Mouse (Mus musculus): ENCODE data around the gene Gpr142. TPM values are rescaled to one million over a fixed set of nuclear protein-coding genes. Genes with fewer than 3 reads are reported as not detected.

The Gpr142 gene
- polyA plus RNA-seq, 1 experiment from 2014 or later, result 0.13 TPM

DNA sequence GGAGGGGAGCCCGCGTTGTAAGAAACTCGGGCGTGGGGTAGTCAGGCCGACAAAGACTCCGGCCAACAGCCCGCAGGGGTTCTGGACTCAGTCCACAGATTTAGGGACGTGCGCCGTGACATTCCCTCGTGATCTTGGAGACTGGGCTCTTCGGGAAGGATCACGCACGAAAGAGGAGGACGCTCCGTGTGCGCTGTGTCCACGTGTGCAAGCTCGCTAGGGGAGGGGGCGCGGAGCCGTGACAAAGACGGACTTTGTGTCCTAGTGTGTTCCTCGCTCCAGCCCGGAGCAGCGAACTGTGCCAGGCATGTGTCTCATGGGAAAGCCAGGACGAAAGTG is 52.5 kb downstream of the Gpr142 start:
- no peak for DNase-seq (ENCODE audit: low spot score)
- Histone ChIP-seq H3K4me1 (ENCODE audit: control insufficient read depth, insufficient read depth, low read length) (peaks cover 21% of the 10 kb centered on the region), H3K4me3 (ENCODE audit: low read depth, low read length) (peak overlapping the region; percentile 90), H3K27ac (replicated peaks; ENCODE audit: low read depth, low read length) (peak overlapping the region; percentile 90; the same call in 1 of the 2 replicates), H3K27me3 (ENCODE audit: control insufficient read depth, insufficient read depth, low read length) (no peaks in the 10 kb centered on the region), H3K4me2 (ENCODE audit: low read depth, severe bottlenecking) (peak overlapping the region; percentile 99), H3K9me3 (ENCODE audit: control insufficient read depth, low read length) (no peaks in the 10 kb centered on the region), H3K9ac (ENCODE audit: low read length) (peak overlapping the region; percentile 90), H3K36me3 (ENCODE audit: control insufficient read depth, insufficient read depth, low read length) (no peaks in the 10 kb centered on the region)
- peak; percentile 8; the same call in 1 of the 2 replicates for ATAC-seq (ENCODE audit: insufficient number of reproducible peaks, low FRiP score, low TSS enrichment, low read depth)
- 0% methylated on average over 27 of the region's 27 CpGs for WGBS

DNA sequence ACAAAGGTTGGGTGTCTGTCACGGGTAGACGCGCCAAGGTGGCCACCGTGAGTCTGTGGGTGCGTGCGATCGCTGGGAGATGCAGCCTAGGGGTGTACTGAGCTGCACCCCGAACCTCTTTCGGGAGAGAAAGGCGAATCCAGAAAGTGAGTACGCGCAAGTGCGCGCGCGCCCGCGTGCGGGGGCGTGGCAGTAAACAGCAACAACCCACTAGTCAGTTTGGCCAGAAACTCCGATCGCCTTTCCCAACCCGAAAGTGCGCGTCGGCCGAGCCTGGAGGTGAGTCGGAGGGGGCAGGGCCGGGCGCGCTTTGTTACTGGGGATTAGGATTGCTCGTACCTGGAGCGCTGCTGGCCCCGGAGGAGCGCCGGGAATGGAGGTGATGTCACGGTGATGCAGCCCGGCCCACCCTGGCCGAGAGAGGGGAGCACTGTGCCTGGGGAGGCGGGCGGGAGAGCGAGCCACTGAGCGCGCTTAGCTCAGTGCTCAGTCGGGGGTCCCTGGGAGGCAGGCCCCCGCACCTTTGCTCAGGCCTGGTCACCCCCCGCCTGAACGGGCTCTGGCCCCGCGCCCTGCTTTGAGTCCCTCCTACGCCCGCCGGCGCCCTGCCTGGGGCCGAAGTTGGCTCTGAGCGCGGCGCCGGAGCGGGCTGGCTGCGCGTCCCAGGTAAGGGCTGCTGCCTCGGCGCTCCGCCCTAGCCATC is 53.0 kb downstream of the Gpr142 start:
- Histone ChIP-seq H3K4me3 (ENCODE audit: low read depth, low read length) (peak overlapping the region; percentile 90), H3K4me1 (ENCODE audit: control insufficient read depth, insufficient read depth, low read length) (peaks cover 21% of the 10 kb centered on the region), H3K27ac (replicated peaks; ENCODE audit: low read depth, low read length) (peak overlapping the region; percentile 90), H3K27me3 (ENCODE audit: control insufficient read depth, insufficient read depth, low read length) (no peaks in the 10 kb centered on the region), H3K4me2 (ENCODE audit: low read depth, severe bottlenecking) (peak overlapping the region; percentile 99), H3K9ac (ENCODE audit: low read length) (peak overlapping the region; percentile 90), H3K36me3 (ENCODE audit: control insufficient read depth, insufficient read depth, low read length) (no peaks in the 10 kb centered on the region), H3K9me3 (ENCODE audit: control insufficient read depth, low read length) (no peaks in the 10 kb centered on the region)
- under 1% methylated on average over 65 of the region's 65 CpGs for WGBS
- peak; percentile 88 for DNase-seq (ENCODE audit: low spot score)
- peak; percentile 54; the same call in 1 of the 2 replicates for ATAC-seq (ENCODE audit: insufficient number of reproducible peaks, low FRiP score, low TSS enrichment, low read depth)

DNA sequence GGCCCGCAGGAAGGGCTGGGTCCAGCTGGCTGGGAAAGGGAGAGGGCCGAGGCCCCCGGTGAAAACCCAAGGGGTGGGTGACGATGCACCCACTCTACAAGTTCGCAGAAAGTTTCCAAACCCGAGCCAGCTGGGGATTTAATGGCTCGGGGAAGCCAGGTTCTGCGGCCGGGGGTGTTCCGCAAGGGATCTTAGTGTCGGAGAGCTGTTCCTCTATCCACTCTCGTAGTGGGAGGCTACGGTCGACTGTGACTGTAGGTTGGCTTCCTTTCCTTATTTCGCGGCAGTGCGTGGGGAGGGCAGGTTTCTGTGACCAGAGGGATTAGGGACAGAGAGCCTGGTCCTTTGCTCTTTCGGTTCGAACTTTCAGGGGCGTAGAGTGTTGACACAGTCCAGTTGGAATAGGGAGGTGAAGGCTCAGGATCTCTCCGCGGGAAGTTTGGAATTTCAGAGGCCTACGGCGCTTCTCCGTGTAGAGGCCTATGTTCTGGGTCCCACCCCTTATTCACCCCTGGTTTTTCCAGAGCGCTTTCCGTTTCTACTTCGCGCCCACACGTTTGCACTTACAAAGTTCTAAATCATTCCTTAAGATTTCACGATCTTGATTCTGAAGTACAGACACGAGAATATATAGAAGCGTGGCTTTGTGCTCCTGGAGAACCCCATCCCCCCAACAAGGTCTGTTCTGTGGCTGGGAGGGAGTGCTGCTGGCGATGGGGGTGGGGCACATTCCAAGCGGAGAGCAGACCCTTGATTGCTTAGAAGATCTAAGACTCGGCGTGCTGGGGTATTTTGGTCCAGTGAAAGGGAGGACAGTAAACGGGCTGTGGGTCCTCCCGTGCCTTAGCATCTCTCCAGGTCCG is 53.8 kb downstream of the Gpr142 start:
- Histone ChIP-seq H3K9ac (ENCODE audit: low read length) (peak overlapping the region; percentile 90), H3K4me2 (ENCODE audit: low read depth, severe bottlenecking) (peak overlapping the region; percentile 99), H3K9me3 (ENCODE audit: control insufficient read depth, low read length) (no peaks in the 10 kb centered on the region), H3K4me1 (ENCODE audit: control insufficient read depth, insufficient read depth, low read length) (peaks cover 21% of the 10 kb centered on the region), H3K27me3 (ENCODE audit: control insufficient read depth, insufficient read depth, low read length) (no peaks in the 10 kb centered on the region), H3K4me3 (ENCODE audit: low read depth, low read length) (peak overlapping the region; percentile 90), H3K27ac (replicated peaks; ENCODE audit: low read depth, low read length) (peak overlapping the region; percentile 90), H3K36me3 (ENCODE audit: control insufficient read depth, insufficient read depth, low read length) (no peaks in the 10 kb centered on the region)
- ATAC-seq (ENCODE audit: insufficient number of reproducible peaks, low FRiP score, low TSS enrichment, low read depth), result no peak
- under 1% methylated on average over 40 of the region's 40 CpGs for WGBS
- peak; percentile 80 for DNase-seq (ENCODE audit: low spot score)

DNA sequence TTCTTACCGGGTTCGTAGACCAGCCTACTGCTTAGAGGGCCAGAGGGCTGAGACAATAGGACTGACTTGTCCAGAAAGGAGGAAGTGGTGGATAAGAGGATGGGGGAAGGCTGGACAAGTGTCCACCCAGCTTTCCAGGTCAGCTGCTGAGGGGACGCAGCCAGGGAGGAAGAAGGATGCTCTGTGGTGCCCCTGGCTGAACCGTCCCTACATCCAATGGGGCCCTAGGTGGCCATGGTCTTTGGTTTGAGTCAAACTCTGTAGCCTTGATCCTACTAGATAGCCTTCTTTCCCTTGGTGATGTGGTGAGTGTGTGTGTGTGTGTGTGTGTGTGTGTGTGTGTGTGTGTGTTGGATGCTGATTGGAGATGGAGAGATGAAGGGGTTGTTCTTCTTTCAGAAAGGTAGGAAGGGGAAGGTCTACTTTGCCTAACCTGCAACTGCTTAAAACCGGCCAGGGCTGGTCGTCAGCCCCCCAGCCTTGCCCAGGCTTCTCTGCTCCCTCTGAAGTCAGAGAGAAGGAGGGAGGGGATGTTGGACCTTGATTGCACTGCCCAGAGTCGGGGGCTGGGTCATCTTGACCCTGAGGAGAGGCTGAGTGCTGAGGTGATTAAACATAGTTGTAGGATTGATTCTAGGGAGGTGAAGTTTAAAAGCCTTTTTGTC is 54.6 kb downstream of the Gpr142 start:
- no peaks in the 10 kb centered on the region for H3K36me3 ChIP-seq (ENCODE audit: control insufficient read depth, insufficient read depth, low read length)
- no peak overlapping the region; the same call in 1 of the 2 replicates for H3K27ac ChIP-seq (replicated peaks; ENCODE audit: low read depth, low read length)
- peak overlapping the region; percentile 99 for H3K4me2 ChIP-seq (ENCODE audit: low read depth, severe bottlenecking)
- DNase-seq (ENCODE audit: low spot score) (no peak), ATAC-seq (ENCODE audit: insufficient number of reproducible peaks, low FRiP score, low TSS enrichment, low read depth) (no peak)
- no peaks in the 10 kb centered on the region for H3K27me3 ChIP-seq (ENCODE audit: control insufficient read depth, insufficient read depth, low read length)
- WGBS, result 9% methylated on average over 7 of the region's 7 CpGs
- H3K4me3 ChIP-seq (ENCODE audit: low read depth, low read length), result peak overlapping the region; percentile 90
- H3K9ac ChIP-seq (ENCODE audit: low read length), result peak overlapping the region; percentile 90
- H3K4me1 ChIP-seq (ENCODE audit: control insufficient read depth, insufficient read depth, low read length), result peaks cover 21% of the 10 kb centered on the region
- H3K9me3 ChIP-seq (ENCODE audit: control insufficient read depth, low read length), result no peaks in the 10 kb centered on the region

DNA sequence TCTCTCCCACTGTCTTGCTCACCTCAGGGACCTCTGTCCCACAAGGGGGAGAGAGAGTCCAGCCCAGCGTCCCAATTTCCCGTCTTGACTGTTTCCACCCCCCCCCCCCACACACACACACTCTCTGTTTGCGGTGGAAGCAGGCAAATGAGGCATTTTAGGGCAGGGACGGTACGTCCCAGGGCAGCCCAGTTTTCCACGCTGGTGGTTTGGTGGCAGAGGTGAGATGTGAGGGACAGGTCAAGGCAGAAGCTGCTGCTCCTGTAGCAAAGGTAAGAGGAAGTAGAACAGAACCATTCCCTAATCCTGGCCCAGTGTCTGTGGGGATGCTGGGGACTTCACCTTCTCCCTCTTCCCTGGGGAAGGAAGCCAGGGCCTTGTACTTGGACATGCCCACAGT is 55.9 kb downstream of the Gpr142 start:
- Histone ChIP-seq H3K27ac (replicated peaks; ENCODE audit: low read depth, low read length) (no peak overlapping the region), H3K9me3 (ENCODE audit: control insufficient read depth, low read length) (no peaks in the 10 kb centered on the region), H3K4me3 (ENCODE audit: low read depth, low read length) (no peak overlapping the region), H3K4me1 (ENCODE audit: control insufficient read depth, insufficient read depth, low read length) (peaks cover 19% of the 10 kb centered on the region), H3K36me3 (ENCODE audit: control insufficient read depth, insufficient read depth, low read length) (no peaks in the 10 kb centered on the region), H3K27me3 (ENCODE audit: control insufficient read depth, insufficient read depth, low read length) (no peaks in the 10 kb centered on the region), H3K4me2 (ENCODE audit: low read depth, severe bottlenecking) (no peak overlapping the region), H3K9ac (ENCODE audit: low read length) (no peak overlapping the region)
- ATAC-seq (ENCODE audit: insufficient number of reproducible peaks, low FRiP score, low TSS enrichment, low read depth) (no peak), DNase-seq (ENCODE audit: low spot score) (no peak)
- WGBS, result 75% methylated on average over 6 of the region's 6 CpGs

DNA sequence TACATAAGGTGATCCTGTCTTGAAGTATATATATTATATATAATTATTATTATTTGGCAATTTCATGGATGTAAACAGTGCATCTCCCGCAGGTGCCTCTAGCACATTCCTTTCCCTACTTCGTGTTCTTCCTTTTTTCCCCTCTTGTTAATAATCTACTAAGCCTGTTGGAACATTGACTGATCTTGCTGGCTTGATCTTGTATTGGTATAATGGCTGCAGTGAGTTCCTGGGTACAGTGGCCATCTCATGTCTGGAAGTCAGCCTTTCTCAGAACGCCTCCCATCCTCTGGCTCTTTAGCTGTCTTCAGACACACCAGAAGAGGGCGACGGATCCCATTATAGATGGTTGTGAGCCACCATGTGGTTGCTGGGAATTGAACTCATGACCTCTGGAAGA is 57.4 kb downstream of the Gpr142 start:
- no peak for DNase-seq (ENCODE audit: low spot score)
- Histone ChIP-seq H3K4me1 (ENCODE audit: control insufficient read depth, insufficient read depth, low read length) (peaks cover 9% of the 10 kb centered on the region), H3K4me3 (ENCODE audit: low read depth, low read length) (no peak overlapping the region), H3K9ac (ENCODE audit: low read length) (no peak overlapping the region), H3K27me3 (ENCODE audit: control insufficient read depth, insufficient read depth, low read length) (no peaks in the 10 kb centered on the region), H3K27ac (replicated peaks; ENCODE audit: low read depth, low read length) (no peak overlapping the region), H3K4me2 (ENCODE audit: low read depth, severe bottlenecking) (no peak overlapping the region), H3K36me3 (ENCODE audit: control insufficient read depth, insufficient read depth, low read length) (no peaks in the 10 kb centered on the region), H3K9me3 (ENCODE audit: control insufficient read depth, low read length) (no peaks in the 10 kb centered on the region)
- WGBS, result 94% methylated on average over 5 of the region's 5 CpGs
- ATAC-seq (ENCODE audit: insufficient number of reproducible peaks, low FRiP score, low TSS enrichment, low read depth), result no peak

Other genes with a start within 250 kb of the Gpr142 start
- 1,033 and 1,082 TPM in 2 replicates for gene Rpl38, start 130.4 kb upstream of the Gpr142 start, polyA plus RNA-seq (2014; fragmentation: Nextera tagmentation; extraction: Ambion mirVana)
- 9.5 and 10.0 TPM in 2 replicates for gene Ttyh2, start 123.5 kb upstream of the Gpr142 start, polyA plus RNA-seq (2014; fragmentation: Nextera tagmentation; extraction: Ambion mirVana)
- gene Dnaic2, start 71.5 kb upstream of the Gpr142 start, polyA plus RNA-seq (2014; fragmentation: Nextera tagmentation; extraction: Ambion mirVana), result 0.20 TPM in 1 of 2 replicates, not detected in the other
- gene Kif19a, start 33.5 kb upstream of the Gpr142 start, polyA plus RNA-seq (2014; fragmentation: Nextera tagmentation; extraction: Ambion mirVana), result 0.15 TPM in 1 of 2 replicates, not detected in the other
- gene Btbd17, start 3.0 kb upstream of the Gpr142 start, polyA plus RNA-seq (2014; fragmentation: Nextera tagmentation; extraction: Ambion mirVana), result 0.09 and 0.65 TPM in 2 replicates
- gene Gprc5c, start 52.2 kb downstream of the Gpr142 start, polyA plus RNA-seq (2014; fragmentation: Nextera tagmentation; extraction: Ambion mirVana), result 38.8 and 41.1 TPM in 2 replicates
- 0.45 and 0.61 TPM in 2 replicates for gene Cd300a, start 91.1 kb downstream of the Gpr142 start, polyA plus RNA-seq (2014; fragmentation: Nextera tagmentation; extraction: Ambion mirVana)
- gene Cd300lb, start 135.5 kb downstream of the Gpr142 start, polyA plus RNA-seq (2014; fragmentation: Nextera tagmentation; extraction: Ambion mirVana), result not detected in 2 replicates
- gene Cd300c, start 170.2 kb downstream of the Gpr142 start, polyA plus RNA-seq (2014; fragmentation: Nextera tagmentation; extraction: Ambion mirVana), result not detected in 2 replicates
- gene Cd300ld, start 191.0 kb downstream of the Gpr142 start, polyA plus RNA-seq (2014; fragmentation: Nextera tagmentation; extraction: Ambion mirVana), result 0.07 and 0.09 TPM in 2 replicates
- gene Cd300c2, start 203.0 kb downstream of the Gpr142 start, polyA plus RNA-seq (2014; fragmentation: Nextera tagmentation; extraction: Ambion mirVana), result 0.47 and 0.65 TPM in 2 replicates
- not detected in 2 replicates for gene Cd300ld2, start 217.3 kb downstream of the Gpr142 start, polyA plus RNA-seq (2014; fragmentation: Nextera tagmentation; extraction: Ambion mirVana)
- gene Cd300ld4, start 228.1 kb downstream of the Gpr142 start, polyA plus RNA-seq (2014; fragmentation: Nextera tagmentation; extraction: Ambion mirVana), result not detected in 2 replicates
- not detected in 2 replicates for gene Cd300ld5, start 238.8 kb downstream of the Gpr142 start, polyA plus RNA-seq (2014; fragmentation: Nextera tagmentation; extraction: Ambion mirVana)
- gene Cd300ld3, start 249.5 kb downstream of the Gpr142 start, polyA plus RNA-seq (2014; fragmentation: Nextera tagmentation; extraction: Ambion mirVana), result not detected in 2 replicates